Mouse (Mus musculus) embryonic facial prominence, embryonic 13.5 days (tissue): ENCODE data around the gene Cnot1. TPM values are rescaled to one million over a fixed set of nuclear protein-coding genes. Genes with fewer than 3 reads are reported as not detected.

ENCODE experiments used
- ATAC-seq: fragments of 200-750 bp; cut with Nextera tagmentation; 2 replicates; pipeline ENCODE4 v1.8.0; 2017; ENCODE audit warnings: low read depth; ENCODE audit not compliant: insufficient number of reproducible peaks, insufficient read depth, low FRiP score, low TSS enrichment
- H3K27ac ChIP-seq: fragments of 300-500 bp; sonication (generic); 2 replicates; pipeline ENCODE4 v1.5.1; 2015; ENCODE audit warnings: moderate library complexity, mild to moderate bottlenecking, inconsistent platforms
- H3K27me3 ChIP-seq: fragments of 300-500 bp; sonication (generic); 2 replicates; pipeline ENCODE4 v1.6.1; 2015; ENCODE audit warnings: mild to moderate bottlenecking, inconsistent platforms
- H3K36me3 ChIP-seq: fragments of 300-500 bp; sonication (generic); 2 replicates; pipeline ENCODE4 v1.6.1; 2015; ENCODE audit warnings: mild to moderate bottlenecking, inconsistent platforms
- H3K4me1 ChIP-seq: fragments of 300-500 bp; sonication (generic); 2 replicates; pipeline ENCODE4 v1.6.1; 2015; ENCODE audit warnings: inconsistent platforms
- H3K4me2 ChIP-seq: fragments of 300-500 bp; sonication (generic); 2 replicates; pipeline ENCODE4 v1.6.1; 2015; ENCODE audit warnings: moderate library complexity, mild to moderate bottlenecking, inconsistent platforms
- H3K4me3 ChIP-seq: fragments of 300-500 bp; sonication (generic); 2 replicates; pipeline ENCODE4 v1.5.1; 2015; ENCODE audit warnings: mild to moderate bottlenecking, inconsistent platforms
- H3K9ac ChIP-seq: fragments of 300-500 bp; sonication (generic); 2 replicates; pipeline ENCODE4 v1.6.1; 2015; ENCODE audit warnings: mild to moderate bottlenecking, inconsistent platforms
- H3K9me3 ChIP-seq: fragments of 300-500 bp; sonication (generic); 2 replicates; pipeline ENCODE4 v1.6.1; 2016; ENCODE audit warnings: inconsistent platforms
- WGBS: fragments of 180-500 bp; shearing (Covaris S2); methylation state at CpG from one replicate; pipeline ENCODE4 v1.1.7; 2015; ENCODE audit warnings: mixed read lengths; 5-methylcytosine and 5-hydroxymethylcytosine counted together
- polyA plus RNA-seq: library from polyadenylated mRNA; unstranded; fragments of >200 nt; fragmentation: Nextera tagmentation; extraction: Ambion mirVana; gene quantifications from 2 replicates; pipeline ENCODE4 v1.2.1, GENCODE M21; 2015

The Cnot1 gene
- polyA plus RNA-seq, 1 experiment from 2014 or later = 62.7 TPM

DNA sequence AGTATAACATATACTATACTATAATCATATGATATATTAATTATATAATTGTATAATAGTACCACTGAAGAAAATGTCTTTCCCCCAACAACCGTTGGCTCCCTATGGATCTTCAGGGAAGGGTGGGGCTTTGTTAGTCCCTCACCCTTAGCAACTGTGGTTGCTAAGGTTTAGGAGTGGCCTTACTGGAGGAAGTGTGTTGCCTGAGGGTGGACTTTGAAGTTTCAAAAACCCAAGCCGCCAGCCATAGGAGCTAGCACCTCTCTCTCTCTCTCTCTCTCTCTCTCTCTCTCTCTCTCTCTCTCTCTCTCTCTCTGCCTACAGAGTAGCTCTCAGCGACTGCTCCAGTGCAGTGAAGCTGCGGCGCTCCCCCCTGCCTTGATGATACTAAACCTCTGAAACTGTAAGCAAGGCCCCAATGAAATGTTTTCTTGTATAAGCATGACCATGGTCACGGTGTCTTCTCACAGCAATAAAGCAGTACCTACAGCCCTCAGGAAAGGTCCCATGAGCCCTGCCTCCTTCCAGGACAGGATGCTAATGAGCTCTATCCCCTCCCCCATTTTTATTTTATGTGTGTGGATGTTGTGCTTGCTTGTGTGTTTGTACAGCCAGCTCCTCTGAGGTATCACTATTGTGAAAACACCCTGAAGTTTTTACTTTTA lies 8.9 kb upstream of the Cnot1 start:
- H3K27ac ChIP-seq = no peak overlapping the region
- H3K36me3 ChIP-seq = no peaks in the 10 kb centered on the region
- H3K4me3 ChIP-seq = no peak overlapping the region
- no peak for ATAC-seq
- H3K4me2 ChIP-seq = no peak overlapping the region
- H3K27me3 ChIP-seq = no peaks in the 10 kb centered on the region
- 37% methylated on average over 6 of the region's 6 CpGs for WGBS
- 0 out of 2 replicates have a peak, but pooled peaks cover 5% of the 10 kb centered on the region for H3K4me1 ChIP-seq
- no peak overlapping the region for H3K9ac ChIP-seq
- H3K9me3 ChIP-seq = no peaks in the 10 kb centered on the region

DNA sequence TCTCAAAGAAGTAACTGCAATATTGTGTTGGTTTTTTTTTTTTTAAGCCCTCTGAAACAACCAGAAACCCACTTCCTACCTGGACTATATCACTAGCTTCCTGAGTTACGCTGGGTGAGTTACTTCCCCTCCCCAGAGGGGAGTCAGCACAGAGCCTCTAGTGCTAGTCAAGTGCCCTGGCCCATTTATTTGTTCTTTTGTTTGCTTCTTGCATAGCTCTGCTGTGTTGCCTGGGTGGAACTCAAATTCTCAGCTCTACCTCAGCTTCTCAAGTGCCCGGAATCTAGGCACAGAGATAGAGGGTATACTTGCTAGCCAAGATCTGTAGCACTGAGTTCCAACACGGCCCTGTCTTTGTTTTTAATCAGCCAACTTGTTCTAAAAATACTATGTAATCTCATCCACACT lies 2.9 kb upstream of the Cnot1 start:
- no peak overlapping the region for H3K27ac ChIP-seq
- H3K4me2 ChIP-seq = no peak overlapping the region
- H3K9me3 ChIP-seq = no peaks in the 10 kb centered on the region
- 64% methylated on average over 3 of the region's 3 CpGs for WGBS
- H3K9ac ChIP-seq = no peak overlapping the region
- no peak overlapping the region for H3K4me3 ChIP-seq
- peaks cover 10% of the 10 kb centered on the region for H3K4me1 ChIP-seq
- no peaks in the 10 kb centered on the region for H3K36me3 ChIP-seq
- ATAC-seq = no peak
- no peaks in the 10 kb centered on the region for H3K27me3 ChIP-seq

DNA sequence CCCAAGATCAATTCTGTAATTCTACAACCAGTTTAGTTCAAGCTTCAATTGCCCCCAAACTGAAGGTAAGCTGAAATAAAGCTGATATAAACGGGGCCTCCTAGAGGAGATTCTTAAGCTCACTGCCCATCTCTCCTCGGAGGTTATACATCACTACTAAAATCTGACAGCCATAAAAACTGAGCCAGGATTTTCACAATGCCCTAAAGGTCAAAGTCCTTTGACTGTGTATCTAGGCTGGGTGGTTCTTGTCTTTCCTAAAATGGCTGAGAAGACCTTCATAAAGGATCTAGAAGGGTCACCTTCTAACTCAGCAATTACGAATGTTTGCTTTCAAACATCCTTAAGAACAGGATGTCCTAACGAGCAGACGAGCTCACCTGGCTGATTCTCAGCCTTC lies 1.9 kb upstream of the Cnot1 start:
- H3K4me2 ChIP-seq = no peak overlapping the region
- 79% methylated on average over 5 of the region's 5 CpGs for WGBS
- peaks cover 16% of the 10 kb centered on the region for H3K4me1 ChIP-seq
- H3K9me3 ChIP-seq = no peaks in the 10 kb centered on the region
- no peak for ATAC-seq
- no peak overlapping the region for H3K4me3 ChIP-seq
- no peak overlapping the region for H3K27ac ChIP-seq
- H3K27me3 ChIP-seq = no peaks in the 10 kb centered on the region
- peaks cover 4% of the 10 kb centered on the region for H3K36me3 ChIP-seq
- H3K9ac ChIP-seq = no peak overlapping the region

DNA sequence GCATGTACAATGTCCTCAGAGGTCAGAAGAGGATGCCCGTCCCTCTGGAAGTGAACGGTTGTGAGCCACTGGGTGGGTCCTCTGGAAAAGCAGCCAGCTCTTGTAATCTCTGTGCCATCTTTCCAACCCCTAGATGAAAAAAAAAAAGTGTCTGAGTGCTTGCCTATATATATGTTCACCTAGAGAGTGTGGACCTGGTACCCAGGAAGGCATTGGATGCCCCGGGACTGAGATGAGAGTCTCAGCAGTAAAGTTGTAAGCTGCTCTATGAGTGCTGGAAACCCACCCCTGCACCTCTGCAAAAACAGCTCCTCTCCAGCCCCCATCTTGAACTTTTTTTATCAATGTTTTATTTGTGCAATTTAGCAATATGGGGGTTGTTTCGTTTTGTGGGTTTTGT lies 1.4 kb upstream of the Cnot1 start:
- H3K4me2 ChIP-seq = no peak overlapping the region; the same call in 1 of the 2 replicates

DNA sequence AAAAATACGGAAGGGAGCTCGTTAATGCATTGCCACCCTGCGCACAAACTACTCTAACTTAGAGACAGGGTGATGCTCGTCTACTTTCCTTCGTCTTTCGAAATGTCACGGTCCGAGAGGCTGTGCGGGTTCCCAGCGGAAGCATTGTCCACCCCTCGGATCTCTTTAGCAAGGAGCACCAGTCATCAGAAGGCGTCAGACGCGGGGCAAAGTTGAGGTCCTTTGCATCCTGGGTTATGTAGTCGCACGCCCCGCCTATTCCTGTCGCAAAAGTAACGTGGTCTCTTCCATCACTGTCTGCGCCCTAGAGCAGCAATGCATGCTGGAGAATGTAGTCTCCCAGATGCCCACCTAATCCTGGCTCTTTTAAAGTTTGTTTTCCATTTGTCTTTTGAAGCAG lies 597 bp upstream of the Cnot1 start:
- H3K36me3 ChIP-seq = peaks cover 4% of the 10 kb centered on the region
- H3K4me3 ChIP-seq = peak overlapping the region; percentile 99
- peak overlapping the region; percentile 99 for H3K9ac ChIP-seq
- peak overlapping the region; percentile 92 for H3K4me2 ChIP-seq
- peak overlapping the region; percentile 95 for H3K27ac ChIP-seq
- no peaks in the 10 kb centered on the region for H3K27me3 ChIP-seq
- H3K9me3 ChIP-seq = no peaks in the 10 kb centered on the region
- peaks cover 16% of the 10 kb centered on the region for H3K4me1 ChIP-seq
- WGBS = 0% methylated on average over 20 of the region's 20 CpGs
- ATAC-seq = peak; percentile 91

More for the DNA sequence above, 1.4 kb upstream of the Cnot1 start:
- Histone ChIP-seq H3K27me3 (no peaks in the 10 kb centered on the region), H3K36me3 (peaks cover 4% of the 10 kb centered on the region), H3K9ac (no peak overlapping the region), H3K4me1 (peaks cover 16% of the 10 kb centered on the region), H3K4me3 (no peak overlapping the region), H3K9me3 (no peaks in the 10 kb centered on the region), H3K27ac (no peak overlapping the region)
- WGBS = 89% methylated on average over 4 of the region's 4 CpGs
- no peak for ATAC-seq

DNA sequence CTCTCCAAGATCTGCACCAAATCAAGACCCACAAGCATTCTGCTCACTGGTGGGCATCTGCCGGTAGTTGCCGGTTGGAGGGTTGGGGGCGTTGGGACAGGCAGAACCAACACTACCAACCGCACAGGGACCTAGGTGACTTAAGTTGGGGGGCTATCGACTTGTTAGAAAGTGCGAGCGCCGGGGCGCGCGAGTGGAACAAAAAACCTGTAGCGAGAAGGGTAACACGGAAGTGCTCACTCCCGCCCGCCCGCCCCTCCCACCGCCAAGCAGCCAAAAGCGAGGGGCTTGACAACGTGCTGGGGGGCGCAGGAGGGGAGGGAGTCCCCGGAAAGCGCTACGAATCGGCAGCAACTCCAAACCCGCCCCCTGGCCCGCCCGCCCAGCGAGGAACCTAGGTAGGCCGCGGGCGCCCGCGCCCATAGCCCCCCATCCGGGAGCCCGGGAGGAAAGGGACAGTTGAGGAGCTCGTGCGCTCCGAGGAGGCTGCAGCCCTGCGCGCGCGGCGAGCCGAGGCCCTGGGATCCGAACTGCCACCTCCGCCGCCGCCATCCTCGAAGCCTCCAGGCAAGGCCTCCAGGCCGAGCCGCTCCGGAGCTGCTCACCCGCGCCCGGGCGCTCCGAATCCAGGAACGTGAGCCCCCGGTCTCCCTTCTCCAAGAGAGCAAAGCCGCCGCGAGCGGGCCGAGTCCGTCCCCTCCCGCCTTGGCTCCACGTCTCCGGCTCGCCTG lies 638 bp downstream of the Cnot1 start:
- Histone ChIP-seq H3K9ac (peak overlapping the region; percentile 99), H3K27ac (peak overlapping the region; percentile 95), H3K36me3 (peaks cover 13% of the 10 kb centered on the region), H3K4me2 (peak overlapping the region; percentile 92), H3K27me3 (no peaks in the 10 kb centered on the region), H3K9me3 (no peaks in the 10 kb centered on the region), H3K4me3 (peak overlapping the region; percentile 99), H3K4me1 (peaks cover 21% of the 10 kb centered on the region)
- ATAC-seq = no peak
- under 1% methylated on average over 65 of the region's 69 CpGs for WGBS

DNA sequence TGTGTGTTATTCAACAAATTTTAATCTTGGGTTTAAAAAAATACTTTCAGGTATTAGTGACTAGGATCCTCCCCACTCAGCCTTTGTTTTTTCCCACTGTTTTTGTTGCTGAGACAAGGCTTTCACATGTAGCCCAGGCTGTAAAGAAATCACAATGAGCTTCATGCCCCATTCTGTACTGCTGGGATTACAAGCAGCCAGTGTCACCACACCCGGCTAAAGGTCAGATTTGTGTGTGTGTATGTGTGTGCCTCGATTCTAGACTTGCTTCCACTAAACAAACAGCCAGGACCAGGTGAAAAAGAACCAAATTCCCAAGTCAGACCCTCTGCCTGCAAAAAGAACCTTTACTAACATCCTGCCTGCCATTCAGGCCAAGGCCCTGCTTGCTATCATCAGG lies 1.8 kb downstream of the Cnot1 start:
- WGBS = 74% methylated on average over 2 of the region's 2 CpGs
- H3K4me3 ChIP-seq = peak overlapping the region; percentile 99
- peak overlapping the region; percentile 92 for H3K4me2 ChIP-seq
- no peak for ATAC-seq
- peaks cover 23% of the 10 kb centered on the region for H3K4me1 ChIP-seq
- peak overlapping the region; percentile 99 for H3K9ac ChIP-seq
- no peaks in the 10 kb centered on the region for H3K9me3 ChIP-seq
- no peaks in the 10 kb centered on the region for H3K27me3 ChIP-seq
- H3K36me3 ChIP-seq = peaks cover 22% of the 10 kb centered on the region
- H3K27ac ChIP-seq = no peak overlapping the region

DNA sequence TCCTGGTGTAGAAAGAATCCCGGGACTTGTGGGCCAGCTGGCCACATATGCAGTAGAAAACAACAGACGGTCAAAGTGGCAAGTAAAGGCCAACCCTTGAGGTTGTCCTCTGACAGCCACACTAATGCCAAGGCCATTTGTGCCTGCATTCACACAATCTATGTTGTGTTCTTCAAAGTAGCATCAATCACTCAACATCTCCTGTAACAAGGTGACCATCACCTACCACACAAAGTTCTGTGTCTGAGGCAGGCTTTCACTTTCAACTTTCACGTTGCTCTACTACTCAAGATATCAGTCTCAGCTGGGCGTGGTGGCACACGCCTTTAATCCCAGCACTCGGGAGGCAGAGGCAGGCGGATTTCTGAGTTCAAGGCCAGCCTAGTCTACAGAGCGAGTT lies 5.0 kb downstream of the Cnot1 start:
- Histone ChIP-seq H3K4me2 (no peak overlapping the region), H3K27me3 (no peaks in the 10 kb centered on the region), H3K36me3 (peaks cover 38% of the 10 kb centered on the region), H3K27ac (no peak overlapping the region), H3K4me3 (no peak overlapping the region), H3K9me3 (no peaks in the 10 kb centered on the region), H3K4me1 (peaks cover 23% of the 10 kb centered on the region), H3K9ac (no peak overlapping the region)
- ATAC-seq = no peak
- WGBS = 88% methylated on average over 8 of the region's 8 CpGs

DNA sequence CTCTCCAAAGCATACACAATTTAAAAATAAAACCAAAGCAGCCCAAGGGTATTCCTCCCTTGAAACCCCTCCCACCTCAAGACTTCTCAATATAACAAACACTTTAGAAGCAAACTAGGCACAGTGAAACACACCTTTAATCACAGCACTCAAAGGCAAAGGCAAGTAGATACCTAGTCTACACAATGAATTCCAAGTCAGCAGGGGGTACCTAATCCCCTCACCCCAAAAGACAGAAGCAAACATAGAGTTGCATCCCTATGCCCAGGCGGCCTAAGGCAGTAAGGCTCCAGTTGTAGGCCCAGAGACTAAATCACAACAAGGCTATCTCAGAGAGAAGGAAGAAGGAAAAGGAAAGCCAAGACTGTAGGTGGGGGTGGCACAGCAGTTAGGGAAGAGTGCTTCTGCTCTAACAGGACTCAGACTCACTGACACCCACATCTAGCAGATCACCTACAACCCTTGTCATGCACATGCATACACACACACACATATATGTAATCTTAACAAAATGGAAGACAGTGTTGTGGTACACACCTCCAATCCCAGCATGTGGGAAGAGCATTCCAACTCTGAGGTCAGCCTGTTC lies 5.7 kb downstream of the Cnot1 start:
- Histone ChIP-seq H3K36me3 (peaks cover 38% of the 10 kb centered on the region), H3K27ac (no peak overlapping the region), H3K4me1 (peaks cover 23% of the 10 kb centered on the region), H3K4me2 (no peak overlapping the region), H3K4me3 (no peak overlapping the region), H3K9ac (no peak overlapping the region), H3K27me3 (no peaks in the 10 kb centered on the region), H3K9me3 (no peaks in the 10 kb centered on the region)
- ATAC-seq = no peak
- 90% methylated on average over 1 of the region's 1 CpGs for WGBS

DNA sequence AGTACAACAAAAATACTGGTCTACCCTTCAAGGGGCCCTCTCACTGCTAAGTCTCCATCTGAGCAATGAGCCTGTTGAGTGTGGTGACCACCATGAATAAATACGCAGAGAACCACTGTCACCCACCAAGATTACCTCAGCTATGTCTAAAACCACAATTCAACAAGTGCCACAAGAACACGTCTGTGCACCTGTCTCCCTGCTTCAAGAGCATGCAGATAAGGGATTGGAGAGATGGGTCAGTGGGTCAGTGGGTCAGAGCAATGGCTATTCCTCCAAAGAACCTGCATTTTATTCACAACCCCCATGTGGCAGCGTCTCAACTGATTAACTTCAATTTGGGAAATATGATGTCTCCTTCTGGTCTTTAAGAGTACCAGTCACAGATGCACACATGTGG lies 6.9 kb downstream of the Cnot1 start:
- no peak overlapping the region for H3K4me3 ChIP-seq
- ATAC-seq = no peak
- H3K36me3 ChIP-seq = peaks cover 38% of the 10 kb centered on the region
- no peak overlapping the region for H3K27ac ChIP-seq
- H3K9me3 ChIP-seq = no peaks in the 10 kb centered on the region
- H3K4me1 ChIP-seq = peaks cover 15% of the 10 kb centered on the region
- H3K4me2 ChIP-seq = no peak overlapping the region
- WGBS = 90% methylated on average over 3 of the region's 3 CpGs
- H3K9ac ChIP-seq = no peak overlapping the region
- H3K27me3 ChIP-seq = no peaks in the 10 kb centered on the region

DNA sequence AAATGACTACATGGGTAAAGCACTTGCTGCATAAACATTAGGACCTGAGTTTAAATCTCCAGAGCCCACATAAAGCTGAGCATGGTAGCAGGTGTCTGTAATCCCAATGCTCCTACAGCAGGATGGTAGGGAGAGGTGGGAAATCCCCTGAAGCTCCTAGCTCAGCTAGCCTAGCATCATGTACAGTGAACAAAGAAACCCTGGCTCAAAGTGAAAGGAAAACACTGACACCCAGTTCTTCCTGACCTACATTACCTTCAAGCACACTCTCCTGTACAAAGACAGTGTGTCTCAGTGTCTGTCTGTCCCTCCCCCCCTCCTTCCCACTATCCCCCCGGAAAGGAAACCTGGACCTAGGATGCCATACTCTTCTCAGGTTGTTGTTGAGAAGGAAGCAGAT lies 7.4 kb downstream of the Cnot1 start:
- Histone ChIP-seq H3K4me2 (no peak overlapping the region), H3K9me3 (no peaks in the 10 kb centered on the region), H3K36me3 (peaks cover 38% of the 10 kb centered on the region), H3K9ac (no peak overlapping the region), H3K27me3 (no peaks in the 10 kb centered on the region), H3K4me1 (peaks cover 11% of the 10 kb centered on the region), H3K27ac (no peak overlapping the region), H3K4me3 (no peak overlapping the region)
- no peak for ATAC-seq
- WGBS = 75% methylated on average over 1 of the region's 1 CpGs

DNA sequence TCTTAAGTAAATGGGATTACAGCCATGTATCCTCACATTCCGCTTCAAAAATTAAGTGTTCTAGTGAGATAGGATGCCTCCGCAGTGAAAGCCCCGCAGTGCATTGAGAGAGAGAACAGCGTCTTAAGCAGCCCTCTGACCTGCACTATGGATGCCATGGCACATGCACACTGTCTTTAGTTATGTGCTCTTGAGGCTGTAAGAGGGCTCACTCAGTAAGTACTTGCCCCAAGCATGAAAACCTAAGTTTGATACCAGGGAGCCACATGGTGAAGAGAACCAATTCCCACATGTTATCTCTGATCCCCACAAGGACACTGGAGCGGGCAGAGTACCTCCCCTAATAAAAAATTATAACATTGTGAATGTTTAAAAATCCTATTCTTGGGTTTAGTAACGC lies 8.1 kb downstream of the Cnot1 start:
- H3K4me1 ChIP-seq = peaks cover 7% of the 10 kb centered on the region
- no peak overlapping the region for H3K4me2 ChIP-seq
- 94% methylated on average over 6 of the region's 6 CpGs for WGBS
- H3K9me3 ChIP-seq = no peaks in the 10 kb centered on the region
- no peak overlapping the region for H3K9ac ChIP-seq
- H3K27ac ChIP-seq = no peak overlapping the region
- no peak overlapping the region for H3K4me3 ChIP-seq
- H3K27me3 ChIP-seq = no peaks in the 10 kb centered on the region
- ATAC-seq = no peak
- H3K36me3 ChIP-seq = peaks cover 33% of the 10 kb centered on the region
